Mouse (Mus musculus) ES-E14 (cell line): Measurements from ENCODE around the gene Hsd17b14. TPM values are rescaled to one million over a fixed set of nuclear protein-coding genes. Genes with fewer than 3 reads are reported as not detected.

Experiments
- DNase-seq: peaks from one replicate; pipeline ENCODE4 v3.0.0-alpha.2; 2013; ENCODE audit warnings: low read depth, low spot score
- H3K27ac ChIP-seq: 2 replicates; pipeline ENCODE4 v1.5.1; 2012; ENCODE audit warnings: low read depth, mild to moderate bottlenecking, low read length, moderate library complexity, mixed read lengths; ENCODE audit not compliant: poor library complexity, insufficient read depth, severe bottlenecking
- H3K36me3 ChIP-seq: 2 replicates; pipeline ENCODE4 v1.6.1; 2012; ENCODE audit warnings: mild to moderate bottlenecking, low read length, moderate library complexity, mixed read lengths; ENCODE audit not compliant: control insufficient read depth, poor library complexity, insufficient read depth, severe bottlenecking
- H3K4me1 ChIP-seq, 2 experiments: fragments of 150-350 bp in 1 of 2; sonication (generic) in 1 of 2; 2 replicates each; pipeline ENCODE4 v1.6.1; 2012; ENCODE audit warnings: low read length in 2 of 2, mild to moderate bottlenecking in 1 of 2, mixed read lengths in 1 of 2; ENCODE audit not compliant: control insufficient read depth in 2 of 2, insufficient read depth in 2 of 2, poor library complexity in 1 of 2
- H3K4me3 ChIP-seq, 2 experiments: fragments of 150-350 bp in 1 of 2; sonication (generic) in 1 of 2; 2 replicates each; pipeline ENCODE4 v1.5.1; 2012; ENCODE audit warnings: low read length in 2 of 2, low read depth in 1 of 2, mild to moderate bottlenecking in 1 of 2, mixed read lengths in 1 of 2; ENCODE audit not compliant: insufficient read depth in 1 of 2, poor library complexity in 1 of 2, severe bottlenecking in 1 of 2
- H3K9ac ChIP-seq: 2 replicates; pipeline ENCODE4 v1.6.1; 2012; ENCODE audit warnings: low read depth, mild to moderate bottlenecking, low read length, mixed read lengths; ENCODE audit not compliant: poor library complexity, insufficient read depth, severe bottlenecking
- H3K9me3 ChIP-seq: fragments of 150-350 bp; sonication (generic); 2 replicates; pipeline ENCODE4 v1.6.1; 2012; ENCODE audit warnings: low read depth, mild to moderate bottlenecking, low read length; ENCODE audit not compliant: control insufficient read depth, insufficient read depth
- CHD2 ChIP-seq: IDR thresholded peaks from 2 replicates; pipeline ENCODE4 v1.6.1; 2014; ENCODE audit warnings: mild to moderate bottlenecking, low read depth, low read length, inconsistent platforms
- HCFC1 ChIP-seq: IDR thresholded peaks from 2 replicates; pipeline ENCODE4 v1.6.1; 2012; ENCODE audit warnings: low read length, inconsistent platforms, borderline replicate concordance; ENCODE audit not compliant: insufficient read depth
- MAFK ChIP-seq: IDR thresholded peaks from 2 replicates; pipeline ENCODE4 v1.6.1; 2014; ENCODE audit warnings: mild to moderate bottlenecking, low read depth, low read length, inconsistent platforms; ENCODE audit not compliant: insufficient read depth
- ZC3H11A ChIP-seq: IDR thresholded peaks from 2 replicates; pipeline ENCODE4 v1.6.1; 2012; ENCODE audit warnings: low read depth, mild to moderate bottlenecking, inconsistent platforms, low read length, borderline replicate concordance
- ZNF384 ChIP-seq: IDR thresholded peaks from 2 replicates; pipeline ENCODE4 v1.6.1; 2012; ENCODE audit warnings: low read depth, low read length, inconsistent platforms
- in situ Hi-C, 2 experiments: fragments of 600-800 bp; cut with MboI; formaldehyde crosslinking; loops; one replicate each; pipeline ENCODE4 v1.15.1; 2025; ENCODE audit warnings: low sequenced_read_pairs in 2 of 2, inconsistent platforms in 1 of 2; ENCODE audit not compliant: unreplicated experiment in 2 of 2
- total RNA-seq: library from RNA; depleted of rRNA; stranded (reverse); fragments of 300-350 nt; gene quantifications from 2 replicates; pipeline ENCODE4 v1.2.3, GENCODE M21; 2012

The Hsd17b14 gene
- total RNA-seq, 1 experiment = 33.0 TPM

DNA sequence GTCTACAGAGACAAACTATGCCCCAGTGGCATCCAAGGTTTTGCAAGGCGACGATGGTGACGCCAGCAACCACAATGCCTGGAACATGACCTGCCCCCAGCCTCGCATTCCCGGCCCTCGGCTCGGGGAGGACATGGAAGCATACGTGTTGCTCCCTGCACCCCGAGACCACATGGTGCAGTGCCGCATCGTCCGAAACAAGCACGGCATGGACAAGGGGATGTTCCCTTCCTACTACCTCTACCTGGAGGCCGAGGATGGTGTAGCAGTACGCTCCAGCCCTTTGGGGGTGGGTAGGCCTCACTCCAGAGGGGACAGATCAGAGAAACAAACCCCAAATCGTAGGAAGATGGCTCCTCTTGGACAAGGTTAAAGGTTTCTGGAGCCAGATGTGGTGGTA, 36.1 kb upstream of the Hsd17b14 start:
- Histone ChIP-seq H3K9ac (peak overlapping the region; percentile 34; the same call in 1 of the 2 replicates), H3K36me3 (peaks cover 10% of the 10 kb centered on the region), H3K4me1 (peaks cover 4 to 38% of the 10 kb centered on the region in 2 experiments; a peak in 3 of 4 replicates), H3K27ac (no peak overlapping the region), H3K9me3 (no peaks in the 10 kb centered on the region), H3K4me3 (peak overlapping the region in 1 of 2 experiments; percentile 24; a peak in 1 of 4 replicates)
- DNase-seq = no peak
- TF ChIP-seq ZNF384 (no peak), ZC3H11A (no peak), HCFC1 (no peak), CHD2 (no peak), MAFK (no peak)
- in situ Hi-C loops = no loop called here

DNA sequence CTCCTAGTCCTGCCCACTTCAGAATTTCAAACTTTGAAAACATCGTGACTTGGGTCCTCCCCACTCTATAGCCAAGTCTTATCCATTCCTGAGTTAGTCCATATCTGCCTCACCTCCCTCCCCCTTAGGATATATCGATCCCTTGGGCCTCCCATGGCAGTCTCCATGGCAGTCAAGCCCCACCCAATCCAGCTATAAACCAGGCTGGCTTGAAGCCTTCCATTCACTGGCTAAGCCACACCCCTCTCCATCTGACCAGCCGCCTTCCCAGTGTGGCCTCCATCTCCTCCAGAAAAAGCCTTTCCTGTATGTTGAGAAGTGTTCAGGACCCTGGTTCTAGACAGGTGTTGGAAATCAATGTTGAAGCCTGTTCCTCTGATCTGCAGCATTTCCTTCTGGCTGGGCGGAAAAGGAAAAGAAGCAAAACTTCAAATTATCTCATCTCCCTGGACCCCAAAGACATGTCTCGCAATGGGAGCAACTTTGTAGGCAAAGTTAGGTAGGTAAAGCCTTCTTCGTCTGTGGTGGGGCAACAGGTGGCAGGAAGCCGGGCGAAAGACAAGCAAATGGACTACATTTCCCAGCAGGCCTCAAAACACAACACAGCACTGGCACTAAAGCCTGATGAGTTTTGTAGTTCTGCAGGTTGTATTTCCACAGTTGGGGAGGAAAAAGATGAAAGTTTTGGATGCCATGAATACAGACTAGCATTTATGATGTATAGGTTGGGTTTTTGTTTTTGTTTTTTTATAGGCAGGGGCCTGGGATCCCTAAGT, 35.2 kb upstream of the Hsd17b14 start:
- peaks cover 16% of the 10 kb centered on the region for H3K36me3 ChIP-seq
- no peaks in the 10 kb centered on the region for H3K9me3 ChIP-seq
- TF ChIP-seq CHD2 (no peak), HCFC1 (peak; percentile 86), ZNF384 (no peak)
- H3K4me1 ChIP-seq = peaks cover 5 to 35% of the 10 kb centered on the region in 2 experiments; a peak in 3 of 4 replicates
- DNase-seq = no peak
- in situ Hi-C loops = no loop called here
- no peak overlapping the region for H3K4me3 ChIP-seq
- peak overlapping the region; percentile 35; the same call in 1 of the 2 replicates for H3K27ac ChIP-seq
- no peak overlapping the region for H3K9ac ChIP-seq

DNA sequence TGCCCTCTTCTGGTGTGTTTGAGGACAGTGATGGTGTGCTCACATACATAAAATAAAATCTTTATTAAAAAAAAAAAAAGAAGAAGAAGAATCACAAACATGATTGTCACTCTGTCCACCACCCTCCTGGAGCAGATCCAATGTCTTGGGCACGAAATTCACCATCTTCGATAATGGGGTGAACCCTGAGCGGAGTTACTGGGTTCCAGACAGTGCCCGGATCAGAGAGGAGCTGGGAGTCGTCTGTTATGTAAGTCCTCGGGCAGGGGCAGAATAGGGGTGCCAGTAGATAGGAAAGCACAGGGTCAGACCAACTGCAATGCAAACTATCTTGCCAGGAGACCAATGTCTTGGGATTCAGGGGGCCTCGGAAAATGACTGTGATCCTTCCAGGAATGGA, 34.1 kb upstream of the Hsd17b14 start:
- Histone ChIP-seq H3K9ac (no peak overlapping the region), H3K36me3 (peaks cover 20% of the 10 kb centered on the region), H3K27ac (no peak overlapping the region), H3K9me3 (no peaks in the 10 kb centered on the region), H3K4me1 (peaks cover 2 to 35% of the 10 kb centered on the region in 2 experiments; a peak in 3 of 4 replicates), H3K4me3 (no peak overlapping the region)
- in situ Hi-C loops = no loop called here
- no peak for DNase-seq
- TF ChIP-seq CHD2 = no peak
- no peak for TF ChIP-seq HCFC1
- TF ChIP-seq ZNF384 = no peak
- TF ChIP-seq ZC3H11A = no peak
- TF ChIP-seq MAFK = no peak

DNA sequence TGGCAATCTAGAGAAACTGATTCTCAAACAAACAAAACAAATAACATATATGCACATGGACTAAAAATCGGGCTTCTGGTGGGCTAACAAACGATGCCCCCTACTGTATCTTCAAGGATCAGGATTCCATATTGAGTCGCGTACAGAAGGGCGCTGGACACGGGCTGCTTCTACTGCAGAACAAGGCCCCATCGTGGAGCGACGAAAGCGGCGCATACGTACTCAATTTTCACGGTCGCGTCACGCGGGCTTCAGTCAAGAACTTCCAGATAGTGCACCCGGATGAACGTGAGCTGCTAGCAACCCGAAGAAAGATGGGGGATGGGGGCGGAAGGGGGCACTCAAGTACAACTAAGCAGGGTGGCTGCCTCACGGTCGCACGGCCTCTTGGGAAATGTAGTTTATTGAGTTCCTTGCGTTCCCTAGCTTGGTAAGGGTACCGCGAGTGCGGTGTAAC, 32.9 kb upstream of the Hsd17b14 start:
- DNase-seq = no peak
- H3K4me3 ChIP-seq = peak overlapping the region; percentile 69 to 82
- H3K36me3 ChIP-seq = peaks cover 20% of the 10 kb centered on the region
- no peak overlapping the region; the same call in 1 of the 2 replicates for H3K27ac ChIP-seq
- H3K9me3 ChIP-seq = no peaks in the 10 kb centered on the region
- H3K9ac ChIP-seq = peak overlapping the region; percentile 79
- peaks cover 2 to 29% of the 10 kb centered on the region in 2 experiments; a peak in 2 of 4 replicates for H3K4me1 ChIP-seq
- no peak for TF ChIP-seq ZNF384
- TF ChIP-seq MAFK = no peak
- TF ChIP-seq ZC3H11A = no peak
- TF ChIP-seq CHD2 = peak; percentile 70; the same call in 1 of the 2 replicates
- peak; percentile 94 for TF ChIP-seq HCFC1
- in situ Hi-C loops = no loop called here
